Mouse (Mus musculus): ENCODE results near the gene Tacc2.
"Not testable (repeated sequence)": the region's sequence is repeated elsewhere in the genome, so short reads cannot be mapped to it uniquely, and the experiment has no call there.

Tacc2 gene

DNA sequence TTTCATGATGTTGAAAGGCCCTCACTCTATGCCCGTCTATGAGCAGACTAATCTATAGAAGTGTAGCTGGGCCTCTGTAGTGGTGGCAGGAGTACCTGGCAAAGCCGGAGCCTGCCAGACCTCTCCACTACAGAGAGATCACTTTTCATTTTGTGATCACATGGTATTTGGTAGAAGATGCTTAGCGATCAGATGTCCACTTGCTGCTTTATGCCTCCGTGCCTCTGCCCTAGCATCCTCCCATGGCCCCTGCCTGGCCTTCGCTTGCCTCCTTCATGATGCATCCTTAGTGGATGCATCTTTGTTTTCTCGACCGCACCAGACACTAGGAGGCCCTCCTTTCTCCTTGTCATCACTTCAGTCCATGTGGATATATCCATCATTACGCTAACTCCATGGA lies 79.7 kb downstream of the Tacc2 start:
- no peak for DNase-seq

- DNase-seq, result peak in 1 of 2 experiments; percentile 27
Measured at GRCm38 (mm10) chr7:130657751-130658150, 80.5 kb downstream of the Tacc2 start.

- DNase-seq, result no peak
Measured at GRCm38 (mm10) chr7:130659129-130659528, 81.9 kb downstream of the Tacc2 start.

- DNase-seq, result no peak
Measured at GRCm38 (mm10) chr7:130662250-130662649, 85.0 kb downstream of the Tacc2 start.

GRCm38 (mm10) chr7:130662869-130663268 lies 85.6 kb downstream of the Tacc2 start:
- DNase-seq, result no peak

GRCm38 (mm10) chr7:130664037-130664436 lies 86.8 kb downstream of the Tacc2 start:
- DNase-seq, result no peak

- DNase-seq, result no peak
Measured at GRCm38 (mm10) chr7:130664629-130665028, 87.4 kb downstream of the Tacc2 start.

DNA sequence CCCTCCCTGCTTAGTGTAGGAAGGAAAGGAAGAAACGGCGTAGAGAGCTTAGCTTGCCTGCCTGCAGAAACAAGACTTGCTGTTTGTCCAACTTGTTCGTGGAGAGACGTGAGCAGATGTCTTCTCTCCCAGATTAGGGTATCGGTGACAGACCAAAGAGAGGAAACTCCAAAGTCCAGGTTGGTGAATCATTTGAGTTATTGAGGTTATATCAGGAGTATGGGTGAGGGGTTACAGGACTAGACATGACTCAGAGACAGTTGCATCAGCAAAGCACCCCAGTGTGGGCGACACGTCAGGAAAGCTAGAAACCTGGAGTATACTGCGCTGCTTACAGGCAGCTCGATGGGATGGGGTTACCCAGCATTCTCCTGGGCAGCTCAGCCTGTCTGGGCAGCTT lies 88.1 kb downstream of the Tacc2 start:
- DNase-seq, result no peak

DNA sequence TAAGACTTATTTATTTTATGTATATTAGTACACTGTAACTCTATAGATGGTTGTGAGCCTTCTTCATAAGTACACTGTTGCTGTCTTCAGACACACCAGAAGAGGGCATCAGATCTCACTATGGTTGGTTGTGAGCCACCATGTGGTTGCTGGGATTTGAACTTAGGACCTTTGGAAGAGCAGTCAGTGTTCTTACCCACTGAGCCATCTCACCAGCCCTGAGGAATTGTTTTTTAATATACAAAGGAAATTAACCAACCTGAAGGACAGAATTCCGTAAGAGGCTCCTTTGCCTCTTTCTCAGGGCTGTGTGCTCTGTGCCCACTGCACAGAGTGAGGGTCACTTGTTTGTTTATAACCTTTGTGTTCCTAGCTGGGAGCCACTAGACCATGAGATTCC lies 90.8 kb downstream of the Tacc2 start:
- DNase-seq, result not testable (repeated sequence)

DNA sequence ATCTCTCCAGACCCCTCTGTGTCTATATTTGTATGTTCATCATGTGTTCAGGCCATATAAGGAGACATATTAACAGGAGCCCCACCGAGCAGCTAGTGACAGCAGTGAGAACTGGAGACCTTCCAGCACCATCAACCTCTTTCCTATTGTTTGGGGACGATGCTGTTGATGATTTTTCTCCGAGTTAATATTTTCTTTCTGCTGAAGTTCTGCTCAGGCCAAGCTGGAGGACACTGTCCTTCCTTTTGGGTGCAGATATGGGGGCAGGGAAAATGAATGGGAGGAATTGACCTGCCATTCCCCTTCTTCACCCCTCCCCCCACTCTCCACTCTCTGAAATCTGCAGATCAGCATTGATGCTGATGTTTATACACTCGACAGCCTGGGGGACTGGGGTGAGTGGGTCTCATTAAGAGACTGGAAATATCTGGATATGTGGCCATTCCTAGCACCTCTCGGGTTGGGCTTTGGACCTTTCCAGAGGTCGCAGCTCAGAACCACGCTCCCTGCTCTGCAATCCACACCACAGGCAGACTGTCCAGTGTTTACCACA lies 91.6 kb downstream of the Tacc2 start:
- DNase-seq, result peak; percentile 58 to 71

DNA sequence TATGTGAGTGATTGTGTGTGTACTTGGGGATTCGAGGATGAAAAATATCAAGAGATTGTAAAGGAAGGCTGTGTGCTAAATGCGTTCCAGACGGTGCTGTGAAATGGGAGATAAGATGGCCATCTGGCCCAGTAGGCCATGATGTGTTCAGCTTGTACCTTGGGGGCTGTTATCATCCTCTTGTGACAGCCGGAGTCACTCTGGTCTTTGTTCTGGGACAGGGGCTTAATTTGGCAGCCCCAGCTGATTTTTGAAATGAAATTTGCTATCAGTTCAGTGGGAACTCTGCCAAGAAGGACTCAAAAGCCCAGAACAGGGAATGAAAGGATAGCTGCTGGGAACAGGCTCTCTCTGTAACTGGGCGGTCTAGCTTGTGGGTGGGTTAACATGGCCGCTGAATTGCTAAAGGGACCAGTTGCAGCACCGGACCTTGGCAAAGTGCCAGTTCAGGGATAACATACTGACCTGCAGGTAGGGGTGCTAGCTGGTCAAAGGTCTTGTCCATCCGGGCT lies 92.2 kb downstream of the Tacc2 start:
- DNase-seq, result peak; percentile 66 to 72

- no peak for DNase-seq
Measured at GRCm38 (mm10) chr7:130670358-130670757, 93.1 kb downstream of the Tacc2 start.

- no peak for DNase-seq
Measured at GRCm38 (mm10) chr7:130671301-130671700, 94.1 kb downstream of the Tacc2 start.

DNA sequence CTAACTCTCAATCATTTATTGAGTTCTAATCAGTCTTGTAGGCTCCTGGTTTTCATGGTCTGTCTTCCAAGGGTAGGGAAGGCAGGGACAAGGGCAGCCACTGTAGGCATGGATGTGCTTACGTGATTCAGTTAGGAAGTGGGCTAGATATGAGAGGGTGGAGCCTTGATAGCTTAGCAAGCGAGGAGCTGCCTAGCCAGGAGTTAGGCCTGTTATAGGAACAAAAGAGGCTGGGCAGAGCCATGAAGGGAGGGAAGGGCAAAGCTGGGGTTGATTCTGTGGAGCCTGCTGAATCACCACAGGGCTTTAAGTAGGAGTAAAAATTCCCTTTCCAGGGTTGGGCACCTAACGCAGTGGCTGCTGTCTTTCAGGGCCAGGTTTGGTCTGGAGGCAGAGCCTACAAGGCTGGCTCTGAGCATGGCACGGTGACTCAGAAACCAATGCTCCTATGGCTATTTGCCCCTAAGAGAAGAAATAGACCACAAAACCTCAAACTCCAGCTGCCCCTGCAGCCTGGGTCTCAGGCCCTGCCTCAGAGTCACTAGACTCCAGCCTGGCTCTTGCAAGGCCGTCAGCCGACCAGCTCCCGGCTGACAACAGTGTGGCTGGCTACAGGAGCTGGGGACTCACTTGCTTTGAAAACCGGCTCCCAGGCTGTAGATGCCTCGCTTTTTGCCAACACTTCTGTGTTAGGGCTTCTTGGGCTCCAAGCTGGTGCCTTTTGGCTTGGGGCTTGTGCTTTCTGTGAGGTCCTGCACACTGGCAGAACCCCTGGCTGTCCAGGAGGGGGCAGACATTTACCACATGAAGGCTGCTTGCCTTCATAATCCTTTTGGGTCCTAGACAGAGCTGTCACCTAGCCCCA lies 96.2 kb downstream of the Tacc2 start:
- DNase-seq, result peak; percentile 85 to 87

GRCm38 (mm10) chr7:130674526-130674925 lies 97.3 kb downstream of the Tacc2 start:
- DNase-seq, result no peak

DNA sequence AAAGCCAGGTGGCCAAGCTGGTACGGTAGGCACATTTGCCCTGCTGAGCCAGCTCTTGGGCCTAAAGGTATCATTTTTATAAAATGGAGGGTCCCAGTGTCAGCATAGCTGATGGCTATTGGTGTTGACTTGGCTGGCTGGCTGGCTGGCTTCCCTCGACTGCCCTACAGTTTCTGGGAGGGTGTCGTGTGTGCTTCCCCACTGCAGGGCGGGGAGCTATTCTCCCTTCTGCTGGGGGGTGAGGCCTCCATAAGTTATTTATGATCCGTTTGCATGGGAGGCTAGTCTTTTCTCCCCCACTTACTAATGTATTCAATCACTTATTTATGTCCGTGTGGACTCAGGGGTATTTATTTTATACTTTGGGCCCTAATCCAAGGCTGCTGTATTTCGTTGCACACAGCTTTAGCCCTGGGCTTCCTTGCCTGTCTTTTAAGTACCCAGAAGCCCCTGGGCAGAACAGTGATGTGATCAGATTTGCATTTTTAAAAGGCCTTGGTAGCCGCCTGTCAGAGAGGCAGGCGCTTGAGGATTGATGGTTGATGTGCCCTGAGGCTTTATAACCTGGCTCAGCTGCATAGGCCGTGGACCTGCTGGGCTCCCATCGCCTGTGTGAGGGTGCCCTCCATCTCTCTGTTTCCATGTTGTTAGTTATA lies 99.8 kb downstream of the Tacc2 start:
- no peak for DNase-seq

DNA sequence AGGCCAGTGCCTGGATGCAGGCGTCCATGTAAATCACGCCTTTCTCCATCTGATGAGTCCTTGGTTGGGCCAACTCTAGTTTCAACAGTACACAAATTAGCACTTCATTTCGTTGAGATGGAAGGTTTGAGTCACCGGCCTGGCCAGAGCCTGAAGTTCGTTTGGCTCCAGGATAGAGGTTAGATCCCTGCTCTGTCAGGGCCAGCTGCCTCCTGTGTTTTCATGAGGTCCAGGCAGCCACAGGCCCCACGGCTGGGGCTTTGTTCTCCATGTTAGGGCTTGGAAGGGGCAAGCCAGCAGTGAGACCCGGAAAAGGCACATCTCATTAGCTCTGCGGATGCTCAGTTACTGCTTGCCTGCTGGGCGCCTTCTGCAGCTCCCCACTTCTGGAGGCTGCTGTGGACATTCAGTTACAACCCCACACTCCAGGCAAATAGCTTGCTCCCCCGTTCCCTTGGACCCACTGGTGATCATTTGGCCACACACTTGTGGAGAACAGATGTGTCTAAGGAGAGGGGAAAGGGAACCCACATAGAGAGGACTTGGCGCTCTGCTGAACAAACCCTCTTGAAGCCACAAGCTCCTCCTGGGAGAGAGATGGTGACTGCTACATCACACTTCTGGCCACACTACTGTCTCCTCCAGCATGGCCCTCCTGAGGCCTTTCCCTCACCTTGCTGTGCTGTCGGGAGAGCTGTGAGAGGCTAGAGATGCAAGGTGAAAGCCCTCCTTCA lies 100.5 kb downstream of the Tacc2 start:
- no peak for DNase-seq

- DNase-seq, result no peak
Measured at GRCm38 (mm10) chr7:130678414-130678813, 101.2 kb downstream of the Tacc2 start.

GRCm38 (mm10) chr7:130681798-130682197 lies 104.6 kb downstream of the Tacc2 start:
- peak; percentile 85 to 86 for DNase-seq

- DNase-seq, result no peak
Measured at GRCm38 (mm10) chr7:130688601-130689000, 111.4 kb downstream of the Tacc2 start.

- DNase-seq, result no peak
Measured at GRCm38 (mm10) chr7:130690869-130691268, 113.6 kb downstream of the Tacc2 start.

GRCm38 (mm10) chr7:130691931-130692330 lies 114.7 kb downstream of the Tacc2 start:
- no peak for DNase-seq

- peak; percentile 90 to 91 for DNase-seq
Measured at GRCm38 (mm10) chr7:130692392-130692942, 115.2 kb downstream of the Tacc2 start.
